Mouse (Mus musculus) kidney, embryonic 16.5 days (tissue): ENCODE results near the gene Tmem51. TPM values are rescaled to one million over a fixed set of nuclear protein-coding genes. Genes with fewer than 3 reads are reported as not detected.

Experiments used
- ATAC-seq: fragments of 200-750 bp; cut with Nextera tagmentation; 2 replicates; pipeline ENCODE4 v1.8.0; 2017; ENCODE audit warnings: moderate TSS enrichment; ENCODE audit not compliant: low FRiP score, low TSS enrichment
- H3K27ac ChIP-seq: fragments of 300-500 bp; sonication (generic); 2 replicates; pipeline ENCODE4 v1.5.1; 2014; ENCODE audit warnings: low read length
- H3K27me3 ChIP-seq: fragments of 300-500 bp; sonication (generic); 2 replicates; pipeline ENCODE4 v1.6.1; 2014; ENCODE audit warnings: low read length, control low read depth, mixed read lengths; ENCODE audit not compliant: insufficient read depth
- H3K36me3 ChIP-seq: fragments of 300-500 bp; sonication (generic); 2 replicates; pipeline ENCODE4 v1.6.1; 2014; ENCODE audit warnings: low read length, control low read depth, mixed read lengths; ENCODE audit not compliant: insufficient read depth
- H3K4me1 ChIP-seq: fragments of 300-500 bp; sonication (generic); 2 replicates; pipeline ENCODE4 v1.6.1; 2014; ENCODE audit warnings: low read length, control low read depth, mixed read lengths; ENCODE audit not compliant: insufficient read depth
- H3K4me2 ChIP-seq: fragments of 300-500 bp; sonication (generic); replicated peaks from 2 replicates; pipeline ENCODE4 v1.6.1; 2014; ENCODE audit warnings: low read depth, low read length
- H3K4me3 ChIP-seq: fragments of 300-500 bp; sonication (generic); 2 replicates; pipeline ENCODE4 v1.5.1; 2014; ENCODE audit warnings: mild to moderate bottlenecking, low read length
- H3K9ac ChIP-seq: fragments of 300-500 bp; sonication (generic); replicated peaks from 2 replicates; pipeline ENCODE4 v1.6.1; 2014; ENCODE audit warnings: low read length
- H3K9me3 ChIP-seq: fragments of 300-500 bp; sonication (generic); 2 replicates; pipeline ENCODE4 v1.6.1; 2016; ENCODE audit warnings: low read length, control low read depth
- WGBS: fragments of 180-500 bp; shearing (Covaris S2); extraction: QIAGEN DNeasy Blood & Tissue Kit; methylation state at CpG from one replicate; pipeline ENCODE4 v1.1.7; 2014; 5-methylcytosine and 5-hydroxymethylcytosine counted together
- polyA plus RNA-seq: library from polyadenylated mRNA; unstranded; fragments of >200 nt; fragmentation: Nextera tagmentation; extraction: Ambion mirVana; gene quantifications from 2 replicates; pipeline ENCODE4 v1.2.1, GENCODE M21; 2015

The Tmem51 gene
- polyA plus RNA-seq, 1 experiment from 2014 or later: 41.6 TPM

DNA sequence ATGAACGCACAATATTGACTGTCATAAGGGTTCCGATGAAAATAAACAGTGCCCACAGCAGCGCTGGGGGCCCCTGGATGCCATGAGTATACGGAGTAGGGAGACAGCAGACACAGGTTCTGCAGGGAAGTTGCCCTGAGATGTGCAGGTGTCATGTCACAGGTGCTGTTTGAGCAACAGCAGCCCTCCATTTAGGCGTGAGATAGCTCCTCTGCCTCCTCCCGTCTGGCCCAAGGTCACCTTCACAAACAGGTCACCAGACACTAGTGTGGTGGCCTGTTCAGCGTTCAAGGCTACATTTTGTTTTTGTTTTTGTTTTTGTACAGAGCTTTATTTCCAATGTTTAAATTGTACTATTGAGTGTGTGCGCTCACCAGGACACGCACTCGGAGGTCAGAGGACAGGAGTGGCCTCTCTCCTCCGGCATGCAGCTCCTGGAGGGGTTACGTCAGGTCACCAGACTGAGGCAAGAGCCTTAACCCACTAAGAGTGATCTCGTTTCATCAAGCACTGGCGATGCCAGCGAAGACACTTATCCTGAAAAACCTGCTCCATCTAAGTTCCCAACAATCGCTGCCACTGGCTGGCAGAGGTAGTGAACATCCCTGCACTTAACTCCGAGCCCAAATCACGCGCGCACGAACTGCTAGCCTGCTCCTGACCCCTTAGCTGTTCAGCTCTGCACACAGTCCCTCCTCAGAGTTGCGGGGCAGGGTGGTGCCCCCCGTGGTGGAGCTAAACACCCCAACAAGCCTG is 22.4 kb downstream of the Tmem51 start:
- no peak for ATAC-seq
- H3K4me1 ChIP-seq: peaks cover 39% of the 10 kb centered on the region
- no peak overlapping the region for H3K4me2 ChIP-seq
- H3K4me3 ChIP-seq: no peak overlapping the region
- no peaks in the 10 kb centered on the region for H3K36me3 ChIP-seq
- no peaks in the 10 kb centered on the region for H3K27me3 ChIP-seq
- no peaks in the 10 kb centered on the region for H3K9me3 ChIP-seq
- H3K27ac ChIP-seq: no peak overlapping the region
- WGBS: 73% methylated on average over 23 of the region's 23 CpGs
- no peak overlapping the region for H3K9ac ChIP-seq

DNA sequence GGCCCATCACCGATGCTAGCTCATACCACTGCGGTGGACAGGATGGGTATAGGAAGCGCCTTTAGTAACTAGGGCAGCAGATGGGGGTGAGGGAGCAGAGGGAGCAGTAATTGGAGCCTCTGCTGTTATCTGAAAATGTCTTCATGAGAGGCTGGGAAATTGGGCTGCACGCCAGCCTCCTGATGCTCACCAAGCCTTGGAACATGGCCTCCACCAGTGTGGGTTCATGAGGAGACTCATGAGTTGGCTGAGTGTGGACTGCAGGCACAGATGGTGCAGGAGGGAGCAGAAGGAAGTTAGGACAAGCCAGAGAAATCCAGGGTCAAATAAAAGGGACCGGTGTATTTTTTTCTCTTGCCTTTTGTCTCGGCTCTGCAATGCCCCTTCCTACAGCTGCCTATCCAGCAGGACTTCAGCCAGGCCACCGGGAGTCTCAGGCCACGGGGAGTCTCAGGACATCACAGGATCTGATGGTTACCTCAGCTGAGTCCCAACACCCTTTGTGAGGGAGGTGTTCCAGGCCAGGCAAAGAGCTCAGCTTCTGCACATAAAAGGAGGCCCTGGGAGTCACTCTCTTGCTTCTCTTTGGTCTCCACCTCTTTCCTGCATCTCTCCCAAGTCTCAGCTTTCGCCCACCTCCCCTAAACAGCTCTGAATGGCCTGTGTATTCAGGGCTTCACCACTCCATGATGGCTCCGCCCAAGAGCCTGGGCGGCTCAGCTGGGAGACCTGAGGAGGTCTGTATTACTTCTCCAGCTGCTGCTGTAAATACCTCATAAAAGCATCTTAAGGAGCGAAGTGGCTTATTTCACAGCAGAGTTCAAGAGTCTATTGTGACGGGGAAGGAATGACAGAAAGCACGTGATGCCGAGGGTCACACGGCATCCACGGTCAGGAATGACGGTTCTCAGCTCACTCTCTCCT is 23.4 kb downstream of the Tmem51 start:
- no peaks in the 10 kb centered on the region for H3K36me3 ChIP-seq
- no peaks in the 10 kb centered on the region for H3K27me3 ChIP-seq
- H3K4me1 ChIP-seq: peaks cover 29% of the 10 kb centered on the region
- WGBS: 51% methylated on average over 18 of the region's 18 CpGs
- no peak overlapping the region for H3K4me2 ChIP-seq
- H3K9ac ChIP-seq: no peak overlapping the region
- H3K9me3 ChIP-seq: no peaks in the 10 kb centered on the region
- H3K4me3 ChIP-seq: no peak overlapping the region
- no peak overlapping the region for H3K27ac ChIP-seq
- peak; percentile 16; the same call in 1 of the 2 replicates for ATAC-seq

DNA sequence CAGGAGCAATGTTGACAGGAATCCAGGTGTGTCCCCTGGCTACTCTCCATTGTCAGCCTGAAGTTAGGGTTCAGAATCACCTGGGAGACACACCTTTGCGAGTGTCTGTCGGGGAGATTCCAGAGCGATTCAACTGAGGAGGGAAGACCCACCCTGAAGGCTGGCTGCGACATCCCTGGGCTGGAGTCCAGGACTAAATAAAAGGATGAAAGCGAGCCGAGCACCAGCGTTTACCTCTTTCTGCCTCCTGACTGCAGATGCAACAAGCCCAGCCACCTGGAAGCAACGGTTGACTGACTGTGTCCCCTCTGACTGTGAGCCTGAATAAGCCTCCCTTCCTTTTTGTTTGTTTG is 24.3 kb downstream of the Tmem51 start:
- WGBS: 89% methylated on average over 8 of the region's 8 CpGs
- H3K9me3 ChIP-seq: no peaks in the 10 kb centered on the region

DNA sequence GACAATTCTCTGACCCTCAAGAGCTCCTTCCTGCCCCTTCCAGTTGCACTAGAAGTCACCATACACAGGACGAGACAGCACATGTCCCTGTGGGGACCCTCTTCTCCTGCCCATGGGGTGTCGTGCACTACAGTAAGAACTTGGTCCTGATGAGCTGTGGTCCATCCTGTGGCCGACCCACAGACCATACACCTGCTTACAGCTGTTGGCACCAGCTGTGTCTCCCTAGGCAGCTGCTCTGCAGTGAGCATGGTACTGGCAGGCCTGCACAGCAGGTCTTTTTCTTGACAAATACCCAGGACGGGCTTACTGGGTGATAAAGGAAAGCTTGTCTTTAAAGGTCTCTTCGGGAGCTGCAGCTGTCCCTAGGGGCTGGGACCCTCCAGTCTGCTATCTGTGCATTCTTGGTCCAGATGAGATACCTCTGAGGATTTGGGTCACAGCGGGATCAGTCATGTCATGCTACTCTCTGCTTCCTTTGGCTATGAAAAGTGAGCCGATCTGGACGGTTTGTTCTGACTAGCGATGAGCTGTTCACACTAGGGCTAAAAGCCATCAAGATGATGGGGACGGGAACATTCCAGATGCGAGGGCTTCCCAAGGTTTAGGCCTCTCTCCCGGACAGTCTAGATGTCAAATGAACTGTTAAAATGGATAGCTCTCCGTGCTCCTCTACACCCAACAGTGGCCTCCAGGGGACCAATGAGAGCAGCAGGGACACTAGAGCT is 24.8 kb downstream of the Tmem51 start:
- H3K27ac ChIP-seq: no peak overlapping the region
- H3K9me3 ChIP-seq: no peaks in the 10 kb centered on the region
- peaks cover 24% of the 10 kb centered on the region for H3K4me1 ChIP-seq
- H3K9ac ChIP-seq: no peak overlapping the region
- no peaks in the 10 kb centered on the region for H3K27me3 ChIP-seq
- no peak for ATAC-seq
- H3K4me3 ChIP-seq: no peak overlapping the region
- no peaks in the 10 kb centered on the region for H3K36me3 ChIP-seq
- H3K4me2 ChIP-seq: no peak overlapping the region
- WGBS: 84% methylated on average over 13 of the region's 13 CpGs

More for the DNA sequence above, 24.3 kb downstream of the Tmem51 start:
- no peaks in the 10 kb centered on the region for H3K36me3 ChIP-seq
- no peak overlapping the region for H3K4me2 ChIP-seq
- no peak overlapping the region for H3K4me3 ChIP-seq
- peaks cover 21% of the 10 kb centered on the region for H3K4me1 ChIP-seq
- H3K9ac ChIP-seq: no peak overlapping the region
- H3K27me3 ChIP-seq: no peaks in the 10 kb centered on the region
- no peak overlapping the region for H3K27ac ChIP-seq
- no peak for ATAC-seq

DNA sequence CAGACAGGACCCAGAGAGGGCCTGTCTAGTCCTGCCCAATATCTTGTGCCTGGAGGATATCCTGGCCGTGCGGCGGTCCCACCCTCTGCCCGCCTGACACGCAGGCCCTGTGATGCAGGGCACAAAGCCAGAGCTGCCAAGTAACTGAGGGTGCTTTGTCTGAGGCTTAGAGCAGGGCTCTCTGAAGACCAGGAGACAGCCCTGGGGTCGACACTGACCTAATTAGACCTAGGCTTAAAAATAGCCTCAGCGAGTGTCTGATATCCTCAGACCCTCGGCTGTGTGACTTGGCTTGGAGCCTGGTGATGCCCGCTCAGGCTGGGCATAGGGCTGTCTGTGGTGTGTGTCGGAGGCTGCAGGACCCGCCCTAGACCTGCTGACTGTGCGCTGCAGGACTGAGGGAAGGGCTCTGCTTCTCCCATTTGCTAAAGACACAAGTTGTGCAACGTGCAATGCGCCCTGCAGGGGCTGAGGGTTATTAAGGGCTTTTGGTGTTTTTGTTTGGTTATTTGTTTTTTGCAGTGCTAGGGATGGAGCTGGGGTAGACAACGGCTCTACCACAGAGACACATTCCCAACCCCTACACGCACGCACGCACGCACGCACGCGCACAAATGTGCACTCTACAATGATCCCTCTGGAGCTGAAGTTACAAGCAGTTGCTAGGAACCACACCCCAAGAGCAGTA is 26.4 kb downstream of the Tmem51 start:
- H3K9me3 ChIP-seq: no peaks in the 10 kb centered on the region
- H3K9ac ChIP-seq: no peak overlapping the region
- peaks cover 39% of the 10 kb centered on the region for H3K4me1 ChIP-seq
- no peak overlapping the region for H3K4me2 ChIP-seq
- no peaks in the 10 kb centered on the region for H3K27me3 ChIP-seq
- H3K4me3 ChIP-seq: no peak overlapping the region
- ATAC-seq: no peak
- 84% methylated on average over 22 of the region's 22 CpGs for WGBS
- H3K36me3 ChIP-seq: no peaks in the 10 kb centered on the region
- no peak overlapping the region for H3K27ac ChIP-seq

DNA sequence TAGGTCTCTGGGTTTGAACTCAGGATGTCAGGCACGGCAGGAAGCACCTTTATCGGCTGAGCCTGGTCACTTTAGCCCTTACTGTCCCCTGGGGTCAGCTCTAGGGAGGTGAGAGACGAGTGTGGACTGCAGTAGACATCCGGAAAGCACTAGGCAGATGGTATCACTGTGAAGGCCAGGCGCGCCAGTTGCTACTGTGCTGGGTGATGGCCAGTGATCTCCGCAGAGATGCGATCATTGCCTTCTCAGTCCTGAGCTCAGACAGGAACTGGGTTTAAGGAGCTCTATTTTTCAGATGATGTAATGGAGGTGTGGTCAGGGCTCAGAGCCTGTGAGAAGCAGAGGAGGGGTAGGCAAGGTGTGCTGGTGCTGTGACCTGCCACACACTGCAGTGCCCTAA is 28.5 kb downstream of the Tmem51 start:
- no peaks in the 10 kb centered on the region for H3K9me3 ChIP-seq
- no peak overlapping the region for H3K4me3 ChIP-seq
- no peak overlapping the region for H3K4me2 ChIP-seq
- no peak overlapping the region for H3K9ac ChIP-seq
- peaks cover 35% of the 10 kb centered on the region for H3K4me1 ChIP-seq
- H3K27ac ChIP-seq: no peak overlapping the region
- no peak for ATAC-seq
- WGBS: 88% methylated on average over 8 of the region's 8 CpGs
- no peaks in the 10 kb centered on the region for H3K27me3 ChIP-seq
- H3K36me3 ChIP-seq: no peaks in the 10 kb centered on the region

DNA sequence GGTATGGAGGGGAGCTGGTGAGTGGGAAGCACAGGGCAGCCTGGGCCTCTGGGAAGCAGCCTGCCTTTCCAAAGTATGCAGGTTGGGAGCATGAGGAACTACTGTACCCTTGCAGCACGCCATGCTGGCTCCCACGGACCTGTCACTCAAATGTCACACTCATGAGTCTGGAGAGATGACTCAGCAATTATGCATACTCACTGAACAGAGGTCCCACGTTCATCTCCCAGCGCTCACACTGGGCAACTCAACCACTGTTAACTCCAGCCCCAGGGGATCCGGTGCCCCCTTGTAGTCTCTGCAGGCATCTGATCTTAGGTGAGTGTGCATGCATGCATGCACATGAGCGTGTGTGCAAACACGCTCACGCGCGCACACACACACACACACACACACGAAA is 29.5 kb downstream of the Tmem51 start:
- H3K9ac ChIP-seq: no peak overlapping the region
- H3K36me3 ChIP-seq: no peaks in the 10 kb centered on the region
- no peaks in the 10 kb centered on the region for H3K27me3 ChIP-seq
- 83% methylated on average over 11 of the region's 11 CpGs for WGBS
- H3K4me2 ChIP-seq: no peak overlapping the region
- ATAC-seq: no peak
- peaks cover 36% of the 10 kb centered on the region for H3K4me1 ChIP-seq
- no peaks in the 10 kb centered on the region for H3K9me3 ChIP-seq
- no peak overlapping the region for H3K27ac ChIP-seq
- H3K4me3 ChIP-seq: no peak overlapping the region

DNA sequence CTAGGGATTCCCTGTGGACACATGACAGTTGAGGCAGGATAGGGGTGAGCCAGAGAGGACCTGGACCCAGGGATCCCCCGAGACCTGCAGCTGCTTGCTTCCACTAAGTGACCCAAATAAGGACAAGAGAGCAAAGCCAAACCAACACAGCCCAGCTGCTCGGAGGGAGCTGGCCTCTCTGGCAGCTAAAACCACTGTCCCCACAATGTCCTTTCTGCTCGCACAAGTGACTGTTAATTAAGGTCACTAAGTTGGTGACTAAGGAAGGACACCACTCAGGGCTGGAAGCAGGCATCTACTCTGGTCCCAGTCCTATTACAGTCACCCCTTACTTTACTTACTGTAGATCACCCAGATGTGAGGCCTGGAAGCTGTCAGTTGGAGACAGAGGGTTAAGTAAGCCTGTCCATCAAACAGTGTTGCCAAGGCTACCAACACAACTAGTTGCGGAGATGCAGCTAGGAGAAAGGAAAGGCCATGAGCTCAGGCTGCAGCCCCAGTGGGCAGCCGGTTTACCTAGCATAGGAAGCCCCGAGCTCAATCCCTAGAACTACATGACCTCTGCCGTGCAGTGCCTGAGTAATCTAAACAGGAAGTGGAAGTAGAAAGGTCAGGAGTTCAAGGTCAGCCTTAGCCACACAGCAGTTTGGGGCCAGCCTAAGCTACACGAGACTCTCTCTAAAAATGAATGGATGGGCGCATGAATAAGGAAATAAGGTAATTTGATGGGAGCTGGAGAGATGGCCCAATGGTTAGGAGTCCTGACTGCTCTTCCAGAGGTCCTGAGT is 30.2 kb downstream of the Tmem51 start:
- no peaks in the 10 kb centered on the region for H3K36me3 ChIP-seq
- no peak; the same call in 1 of the 2 replicates for ATAC-seq
- H3K27ac ChIP-seq: peak overlapping the region; percentile 60
- H3K4me2 ChIP-seq: no peak overlapping the region
- H3K27me3 ChIP-seq: no peaks in the 10 kb centered on the region
- no peaks in the 10 kb centered on the region for H3K9me3 ChIP-seq
- H3K4me3 ChIP-seq: no peak overlapping the region
- WGBS: 39% methylated on average over 9 of the region's 9 CpGs
- peaks cover 40% of the 10 kb centered on the region for H3K4me1 ChIP-seq
- no peak overlapping the region; the same call in 1 of the 2 replicates for H3K9ac ChIP-seq

DNA sequence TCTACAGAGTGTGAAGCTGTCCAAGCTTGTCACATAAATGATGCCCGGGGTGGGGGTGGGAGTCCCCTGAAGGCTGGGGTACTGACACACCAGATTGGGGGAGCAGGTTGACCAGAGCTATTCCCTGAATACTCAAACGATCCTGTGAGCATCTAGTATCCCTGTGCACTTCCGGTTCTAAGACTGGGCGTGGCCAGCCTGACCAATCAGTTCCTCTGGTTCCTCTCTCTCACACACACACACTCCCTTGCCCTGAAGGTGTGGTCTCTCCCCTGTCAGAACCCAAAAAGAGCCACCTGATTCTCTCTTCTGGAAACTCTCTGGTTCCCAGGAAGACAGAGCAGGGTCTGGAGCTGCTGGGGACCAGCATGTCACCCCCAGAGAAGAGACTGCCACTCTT is 30.8 kb downstream of the Tmem51 start:
- no peak overlapping the region; the same call in 1 of the 2 replicates for H3K9ac ChIP-seq
- peak overlapping the region; percentile 60 for H3K27ac ChIP-seq
- no peak overlapping the region for H3K4me3 ChIP-seq
- WGBS: 61% methylated on average over 4 of the region's 4 CpGs
- no peaks in the 10 kb centered on the region for H3K36me3 ChIP-seq
- H3K27me3 ChIP-seq: no peaks in the 10 kb centered on the region
- H3K4me1 ChIP-seq: peaks cover 42% of the 10 kb centered on the region
- ATAC-seq: no peak
- H3K4me2 ChIP-seq: no peak overlapping the region
- H3K9me3 ChIP-seq: no peaks in the 10 kb centered on the region
